Mouse (Mus musculus): ENCODE data around the gene Fam122c. TPM values are rescaled to one million over a fixed set of nuclear protein-coding genes. Genes with fewer than 3 reads are reported as not detected.

The Fam122c gene
- total RNA-seq, 2 experiments from 2014 or later, result not detected

DNA sequence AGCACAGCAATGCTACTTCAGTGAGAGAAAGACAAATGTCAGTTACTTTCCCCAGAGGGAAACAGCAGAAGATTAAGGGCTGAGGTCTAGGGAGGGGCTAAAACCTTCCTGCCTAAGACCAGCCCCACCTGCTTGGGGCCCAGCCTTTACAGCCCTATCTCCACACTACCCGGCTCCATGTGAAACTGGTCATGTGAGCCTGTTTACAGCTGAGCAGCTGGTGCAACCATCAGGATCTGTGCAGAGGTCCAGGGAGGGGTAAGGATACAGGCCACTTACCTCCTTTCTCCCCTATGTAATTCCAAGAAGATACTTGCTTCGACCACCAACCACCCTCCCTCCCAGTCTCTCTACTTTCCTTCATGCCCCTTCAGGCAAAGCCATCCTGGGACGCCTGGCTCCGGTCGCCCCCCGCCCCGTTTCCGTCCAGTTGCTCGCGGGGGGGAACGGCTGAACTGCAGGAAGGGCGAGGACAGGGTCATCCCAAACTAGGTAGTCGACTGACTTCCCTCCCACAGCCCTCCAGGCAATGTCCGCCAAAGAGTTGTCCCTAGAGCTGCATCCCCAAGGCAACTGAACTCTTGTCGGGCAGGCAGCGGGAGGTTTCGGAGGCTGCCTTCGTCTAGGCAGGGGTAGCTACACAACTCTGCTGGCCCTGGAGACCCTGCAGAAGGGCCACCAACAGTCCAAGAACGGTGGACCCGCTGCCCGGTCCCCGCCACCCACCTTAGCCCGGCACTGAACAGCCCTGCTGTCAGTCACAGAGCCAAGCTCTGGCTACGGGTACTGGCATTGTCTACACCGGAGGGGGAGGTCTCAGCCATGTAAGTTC lies 96.5 kb downstream of the Fam122c start:
- peak; percentile 13 to 16 for DNase-seq (ENCODE audit: low spot score in 2 of 2)

DNA sequence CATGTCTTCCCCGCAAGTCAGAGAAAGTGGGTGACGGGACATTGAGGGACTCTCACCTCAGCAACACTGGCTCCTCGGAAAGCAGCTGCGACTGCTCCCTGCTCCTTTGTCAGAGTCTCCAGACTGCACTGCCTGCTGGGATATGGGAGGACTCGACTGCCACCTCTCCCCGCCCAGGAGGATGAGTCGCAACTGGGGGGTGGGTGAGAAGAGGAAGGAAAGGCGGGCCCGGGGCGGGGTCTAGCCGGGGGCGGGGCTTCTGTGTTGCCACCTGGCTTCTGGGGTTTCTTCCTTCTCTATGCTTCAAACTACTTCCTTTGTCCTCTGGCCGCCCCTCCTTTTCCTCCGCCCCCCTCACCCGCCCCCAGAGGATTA lies 97.1 kb downstream of the Fam122c start, which contains the start of gene Mospd1:
TSS of gene Mospd1 (minus strand) at position 137 of the 375 bp plus-strand sequence.
- peak; percentile 73 to 86 for DNase-seq (ENCODE audit: low spot score in 2 of 2)

Other genes starting within 250 kb of the Fam122c start
- 1 to 10 TPM; 1.1 to 1.4 TPM for gene Plac1, start 33.3 kb upstream of the Fam122c start, total RNA-seq (2021)
- gene Fam122b, start 3.6 kb upstream of the Fam122c start, total RNA-seq (2021), result 10 to 100 TPM; 15.6 to 24.5 TPM
- gene Mospd1, start 97.1 kb downstream of the Fam122c start, total RNA-seq (2021), result 10 to 100 TPM; 68.7 to 86.5 TPM
- not detected for gene Etd, start 161.5 kb downstream of the Fam122c start, total RNA-seq (2021)

Data from gastrocnemius, postnatal 4 days (tissue).